Mouse (Mus musculus): ENCODE results near the gene Ankrd11.
A peak's percentile ranks its signal among the peaks of the same experiment; 100 is the strongest.

Gene Ankrd11

GRCm38 (mm10) chr8:122928631-122929224 is 113.3 kb downstream of the Ankrd11 start:
- no peak for ATAC-seq (ENCODE audit: low TSS enrichment)

- no peak for ATAC-seq (ENCODE audit: low TSS enrichment)
Observed at GRCm38 (mm10) chr8:122927841-122928240, 114.2 kb downstream of the Ankrd11 start.

- ATAC-seq (ENCODE audit: low TSS enrichment) = no peak
Observed at GRCm38 (mm10) chr8:122926782-122927181, 115.3 kb downstream of the Ankrd11 start.

- no peak for ATAC-seq (ENCODE audit: low TSS enrichment)
Observed at GRCm38 (mm10) chr8:122925939-122926722, 115.9 kb downstream of the Ankrd11 start.

GRCm38 (mm10) chr8:122924091-122924490 is 118.0 kb downstream of the Ankrd11 start:
- ATAC-seq (ENCODE audit: low TSS enrichment) = 0 out of 2 replicates have a peak, but pooled peaks have one; percentile 6

- peak; percentile 33; the same call in 1 of the 2 replicates for ATAC-seq (ENCODE audit: low TSS enrichment)
Observed at GRCm38 (mm10) chr8:122923431-122924090, 118.5 kb downstream of the Ankrd11 start.

GRCm38 (mm10) chr8:122922945-122923344 is 119.1 kb downstream of the Ankrd11 start:
- no peak for ATAC-seq (ENCODE audit: low TSS enrichment)

GRCm38 (mm10) chr8:122920890-122921289 is 121.2 kb downstream of the Ankrd11 start:
- ATAC-seq (ENCODE audit: low TSS enrichment) = no peak

- ATAC-seq (ENCODE audit: low TSS enrichment) = no peak
Observed at GRCm38 (mm10) chr8:122918438-122919107, 123.5 kb downstream of the Ankrd11 start.

- peak; percentile 78 for ATAC-seq (ENCODE audit: low TSS enrichment)
Observed at GRCm38 (mm10) chr8:122917531-122918392, 124.3 kb downstream of the Ankrd11 start.

GRCm38 (mm10) chr8:122916766-122917165 is 125.3 kb downstream of the Ankrd11 start:
- ATAC-seq (ENCODE audit: low TSS enrichment) = no peak

GRCm38 (mm10) chr8:122912871-122913270 is 129.2 kb downstream of the Ankrd11 start:
- ATAC-seq (ENCODE audit: low TSS enrichment) = no peak

GRCm38 (mm10) chr8:122912150-122912549 is 129.9 kb downstream of the Ankrd11 start:
- ATAC-seq (ENCODE audit: low TSS enrichment) = no peak

GRCm38 (mm10) chr8:122906463-122907021 is 135.5 kb downstream of the Ankrd11 start:
- ATAC-seq (ENCODE audit: low TSS enrichment) = peak; percentile 73

- no peak for ATAC-seq (ENCODE audit: low TSS enrichment)
Observed at GRCm38 (mm10) chr8:122905346-122905745, 136.7 kb downstream of the Ankrd11 start.

GRCm38 (mm10) chr8:122904496-122904895 is 137.6 kb downstream of the Ankrd11 start:
- no peak for ATAC-seq (ENCODE audit: low TSS enrichment)

GRCm38 (mm10) chr8:122903002-122903401 is 139.1 kb downstream of the Ankrd11 start:
- ATAC-seq (ENCODE audit: low TSS enrichment) = no peak

GRCm38 (mm10) chr8:122902581-122902980 is 139.5 kb downstream of the Ankrd11 start:
- ATAC-seq (ENCODE audit: low TSS enrichment) = no peak

- ATAC-seq (ENCODE audit: low TSS enrichment) = 0 out of 2 replicates have a peak, but pooled peaks have one; percentile 11
Observed at GRCm38 (mm10) chr8:122901892-122902515, 140.1 kb downstream of the Ankrd11 start.

GRCm38 (mm10) chr8:122901476-122901875 is 140.6 kb downstream of the Ankrd11 start:
- ATAC-seq (ENCODE audit: low TSS enrichment) = no peak

Data from frontal cortex, adult (tissue).